Mouse (Mus musculus): ENCODE measurements around the gene Fam205c.
A peak's percentile ranks its signal among the peaks of the same experiment; 100 is the strongest.
"Not testable (repeated sequence)": the region's sequence is repeated elsewhere in the genome, so short reads cannot be mapped to it uniquely, and the experiment has no call there.

Gene Fam205c

DNA sequence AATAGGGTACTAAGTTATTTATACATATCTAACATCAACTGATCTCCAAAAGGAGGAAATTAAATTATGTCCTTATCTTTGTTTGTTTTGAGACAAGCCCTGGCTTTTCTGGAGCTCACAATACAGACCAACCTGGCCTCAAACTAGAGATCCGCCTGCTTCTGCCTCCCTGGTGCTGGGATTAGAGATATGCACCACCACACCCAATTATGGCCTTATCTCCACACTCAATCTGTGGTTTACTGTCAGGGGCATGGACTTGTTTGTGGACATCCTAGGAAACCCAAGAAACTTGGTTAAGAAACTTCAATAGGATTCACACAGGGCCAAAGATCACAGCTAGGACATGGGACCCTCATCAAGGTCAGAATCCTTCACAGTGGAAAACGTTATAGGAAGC, 3.6 kb upstream of the Fam205c start:
- DNase-seq (ENCODE audit: low read depth, low spot score), result no peak

DNA sequence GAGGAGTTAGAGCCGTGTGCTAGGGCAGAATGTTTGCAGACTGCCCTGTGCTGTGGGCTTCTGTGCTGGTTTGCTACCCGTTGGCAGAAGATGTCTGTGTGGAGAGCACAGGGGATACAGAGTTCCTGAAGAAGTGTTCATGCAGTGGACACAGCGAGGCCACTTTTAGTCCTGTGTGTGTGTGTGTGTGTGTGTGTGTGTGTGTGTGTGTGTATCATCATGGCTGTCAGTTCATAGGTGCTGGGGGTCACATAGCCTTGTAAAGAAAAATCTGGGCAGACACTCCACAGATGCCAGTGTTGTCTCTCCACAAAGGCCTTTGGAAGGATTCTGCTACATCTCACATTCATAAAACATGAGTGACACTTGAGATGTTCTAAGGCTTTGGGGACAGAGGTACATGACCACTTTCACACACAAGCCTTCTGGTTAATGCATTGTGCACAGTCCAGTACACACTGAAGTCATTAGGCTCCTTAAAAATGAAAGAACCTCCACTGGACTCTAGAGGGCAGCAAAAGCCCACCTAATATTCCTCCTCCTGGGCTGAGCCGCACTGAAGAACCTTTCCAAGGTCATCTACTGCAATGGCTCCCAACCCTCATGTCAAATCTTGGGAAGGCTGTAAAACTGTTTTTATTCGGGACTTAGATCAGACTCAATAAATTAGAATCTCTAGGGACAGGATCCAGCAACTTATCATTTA, 2.7 kb upstream of the Fam205c start:
- DNase-seq (ENCODE audit: low read depth, low spot score), result peak; percentile 74

DNA sequence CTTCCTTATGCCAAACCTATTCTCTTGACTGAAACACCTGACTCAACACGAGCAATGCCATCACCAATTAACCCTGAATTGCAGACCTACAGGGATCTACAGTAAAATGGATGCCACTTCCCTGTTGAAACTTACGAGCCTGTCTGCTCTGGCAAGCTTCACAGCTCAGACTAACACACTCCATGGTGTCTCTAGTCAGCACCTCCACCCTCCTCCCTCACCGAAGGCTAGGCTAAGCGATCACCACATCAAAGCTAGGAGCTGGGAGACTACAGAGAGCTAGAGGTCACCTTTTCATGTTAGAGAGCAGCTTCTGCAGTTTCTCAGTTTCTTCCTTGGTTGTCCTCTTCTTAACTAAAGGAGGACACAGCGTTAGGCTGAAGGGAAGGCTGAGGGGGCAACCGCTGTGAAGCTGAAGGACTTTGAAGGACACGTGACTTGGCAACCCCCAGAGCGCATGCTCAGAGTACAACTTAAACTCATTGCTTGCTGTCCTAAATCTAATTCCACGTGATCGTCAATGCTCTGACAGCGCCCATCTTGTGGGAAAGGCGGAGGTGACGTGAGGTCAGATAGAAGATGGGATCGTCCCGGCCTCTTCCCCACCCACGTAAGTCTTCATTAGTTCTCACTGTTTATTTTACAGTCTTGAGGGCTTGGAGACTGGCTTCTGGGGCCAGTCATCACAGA, 1.1 kb downstream of the Fam205c start:
- no peak for DNase-seq (ENCODE audit: low read depth, low spot score)

DNA sequence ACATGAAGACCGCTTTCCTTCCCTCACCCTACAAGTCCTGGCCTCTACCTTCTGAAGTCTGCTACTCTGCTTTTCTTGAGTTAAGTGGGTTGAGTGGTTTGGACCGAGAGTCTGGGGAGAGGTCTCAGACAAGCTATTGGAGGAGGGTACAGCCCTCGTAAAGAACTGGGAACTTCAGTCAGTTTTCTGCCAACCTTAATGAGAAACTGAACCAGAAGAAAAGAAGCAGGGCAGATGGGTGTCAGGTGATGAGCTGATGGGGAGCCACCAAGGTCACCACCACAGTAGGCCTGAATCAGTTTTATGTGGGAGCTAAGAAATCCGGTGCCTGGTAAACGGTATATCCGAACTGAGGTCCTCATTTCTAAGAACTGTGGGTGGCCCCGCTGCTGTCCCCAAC, 1.9 kb downstream of the Fam205c start:
- DNase-seq (ENCODE audit: low read depth, low spot score), result no peak

DNA sequence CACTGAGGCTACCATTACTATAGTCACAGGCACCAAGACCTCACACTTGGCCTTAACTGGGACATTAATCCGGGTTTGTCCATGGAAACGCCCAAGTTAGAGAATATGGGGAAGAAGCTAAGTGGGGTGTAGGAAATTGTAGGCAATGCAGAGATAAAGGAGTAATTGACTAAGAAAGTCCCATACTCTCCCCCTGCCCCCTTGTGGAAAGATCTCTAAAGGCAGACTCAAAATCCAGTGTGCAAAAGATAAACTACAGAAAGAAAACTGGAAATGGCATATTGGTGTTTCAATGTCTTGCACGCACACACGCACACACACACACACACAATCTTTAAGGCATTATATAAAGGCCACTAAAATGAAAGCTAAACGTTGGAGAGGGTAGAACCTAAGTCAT, 3.3 kb downstream of the Fam205c start:
- no peak for DNase-seq (ENCODE audit: low read depth, low spot score)

DNA sequence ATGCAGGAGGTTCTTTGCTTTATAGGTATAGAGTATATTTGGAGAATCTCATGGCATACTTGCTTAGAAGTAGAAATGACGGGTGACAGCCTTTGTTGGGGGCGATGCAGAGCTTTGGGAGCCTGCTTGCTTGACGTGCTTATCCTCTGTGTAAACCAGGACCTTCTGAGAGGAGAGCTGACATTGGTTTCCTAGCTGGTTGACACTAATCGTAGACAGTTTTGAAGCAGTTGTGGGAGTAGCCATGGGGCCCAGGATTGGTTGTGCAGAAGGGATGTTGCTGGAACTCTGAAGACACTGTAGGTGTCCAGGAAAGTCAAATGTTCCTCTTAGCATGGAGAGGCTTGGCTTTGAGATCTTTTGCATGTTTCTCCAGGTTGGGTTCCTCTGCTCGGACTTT, 5.8 kb downstream of the Fam205c start:
- DNase-seq (ENCODE audit: low read depth, low spot score), result no peak

DNA sequence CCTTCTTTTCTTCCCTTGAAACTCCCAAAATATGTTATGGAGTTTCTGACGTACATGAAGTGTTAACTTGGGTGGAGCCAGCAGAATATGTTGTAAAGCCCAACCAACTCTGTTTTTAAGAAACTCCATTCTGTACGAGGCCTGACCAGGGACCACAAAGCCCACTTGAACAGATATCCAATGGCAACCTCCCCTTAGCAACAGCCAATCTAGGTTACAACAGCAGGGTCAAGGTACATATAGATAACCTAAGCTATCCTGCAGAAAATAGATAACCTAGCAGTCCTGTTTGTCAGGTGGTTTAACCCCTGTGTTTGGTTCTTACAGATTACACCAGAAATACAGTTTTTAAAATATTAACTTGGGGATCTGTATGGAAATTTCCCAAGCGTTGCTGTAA, 6.6 kb downstream of the Fam205c start:
- no peak for DNase-seq (ENCODE audit: low read depth, low spot score)

DNA sequence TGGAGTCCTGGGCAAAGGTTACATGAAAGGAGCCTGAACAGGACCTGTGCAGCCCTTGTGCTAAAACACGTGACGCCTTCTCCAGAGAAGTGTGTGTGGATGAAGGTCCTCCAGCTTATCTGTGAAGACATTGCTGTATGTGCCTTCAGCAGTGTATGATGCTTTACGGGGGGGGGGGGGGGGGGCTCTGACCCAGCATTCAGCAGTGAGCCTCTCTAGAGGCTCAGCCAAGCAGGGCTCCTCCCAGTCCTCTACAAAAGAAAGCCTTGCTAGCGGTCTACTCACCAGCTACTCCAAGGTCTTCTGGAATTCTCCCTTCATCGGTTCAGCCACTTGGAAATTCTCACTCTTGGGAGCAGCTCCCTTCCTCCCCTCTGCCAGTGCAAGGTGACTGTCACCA, 10.5 kb downstream of the Fam205c start:
- DNase-seq (ENCODE audit: low read depth, low spot score), result not testable (repeated sequence)

DNA sequence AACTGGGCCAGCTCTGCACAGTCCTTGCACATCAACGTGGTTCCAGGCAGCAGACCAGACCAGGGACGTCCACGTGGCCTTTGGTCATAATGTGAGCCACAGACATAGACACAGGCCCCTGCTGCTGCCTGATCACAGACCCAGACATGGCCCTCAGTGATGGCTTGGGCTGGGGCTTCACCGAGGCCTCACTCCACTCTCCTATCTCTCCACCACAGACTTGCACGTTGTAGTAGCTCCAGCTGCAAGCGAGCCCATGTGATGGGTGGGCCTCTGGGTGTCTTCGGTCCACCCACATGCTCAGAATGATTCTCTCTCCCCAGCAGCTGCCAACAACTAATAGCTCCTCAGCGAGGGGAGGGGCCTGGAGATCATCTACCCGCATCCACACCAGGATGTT, 13.6 kb downstream of the Fam205c start:
- DNase-seq (ENCODE audit: low read depth, low spot score), result not testable (repeated sequence)

DNA sequence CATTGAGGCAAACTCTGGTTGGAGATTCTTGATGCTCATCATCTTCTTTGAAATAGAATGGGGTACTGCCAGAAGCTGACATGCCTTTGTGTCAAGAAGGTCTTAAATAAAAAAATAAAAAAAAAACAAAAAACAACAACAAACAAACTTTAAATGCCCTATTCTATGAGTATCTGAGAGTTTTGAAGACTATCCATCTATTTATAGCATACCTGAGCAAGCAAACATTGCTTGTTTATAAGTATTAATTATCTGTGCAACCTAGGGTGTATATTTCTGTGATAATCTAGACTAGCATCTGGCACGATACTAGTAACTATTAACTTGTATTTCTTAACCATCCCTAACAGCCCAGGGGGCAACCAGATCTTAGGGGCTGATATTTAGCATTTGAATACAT, 17.4 kb downstream of the Fam205c start, which contains the start of gene Gm12394:
Gm12394 (minus strand) TSS at position 101 of the 400 bp plus-strand sequence.
- DNase-seq (ENCODE audit: low read depth, low spot score), result not testable (repeated sequence)

DNA sequence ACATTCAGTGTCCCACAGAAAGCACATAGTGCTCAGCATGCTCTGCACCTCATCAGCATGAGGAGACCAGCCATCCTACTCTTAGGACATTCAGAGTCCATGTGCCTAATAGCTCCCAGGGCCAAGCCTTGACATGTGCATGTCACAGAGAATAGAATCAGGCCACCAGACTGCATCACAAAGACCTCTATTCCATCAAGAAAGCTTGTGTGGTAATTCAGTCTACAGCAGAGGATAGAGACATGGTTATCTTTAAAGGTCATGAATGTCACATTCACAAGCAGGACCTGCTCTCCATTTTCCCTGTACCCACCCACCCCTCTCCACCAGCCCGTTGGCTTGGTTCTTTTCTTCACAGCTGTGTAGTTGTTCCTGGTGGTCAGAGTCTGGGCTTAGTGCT, 20.2 kb downstream of the Fam205c start, which contains the start of gene Fam205a1:
Fam205a1 (minus strand) TSS at position 101 of the 400 bp plus-strand sequence.
- DNase-seq (ENCODE audit: low read depth, low spot score), result not testable (repeated sequence)
